Mouse (Mus musculus) hindbrain, postnatal 0 days (tissue): ENCODE data around the gene Tmem247. TPM values are rescaled to one million over a fixed set of nuclear protein-coding genes. Genes with fewer than 3 reads are reported as not detected.
A peak's percentile ranks its signal among the peaks of the same experiment; 100 is the strongest.

Experiments
- ATAC-seq: fragments of 200-750 bp; cut with Nextera tagmentation; 2 replicates; pipeline ENCODE4 v1.8.0; 2017; ENCODE audit warnings: mild to moderate bottlenecking, moderate TSS enrichment, moderate library complexity
- DNase-seq: peaks from one replicate; pipeline ENCODE4 v3.0.0-alpha.2; 2015; ENCODE audit warnings: low spot score
- H3K27ac ChIP-seq: fragments of 300-500 bp; sonication (generic); 2 replicates; pipeline ENCODE4 v1.5.1; 2014; ENCODE audit warnings: mild to moderate bottlenecking
- H3K27me3 ChIP-seq: fragments of 300-500 bp; sonication (generic); 2 replicates; pipeline ENCODE4 v1.6.1; 2014; ENCODE audit warnings: low read length, mixed read lengths; ENCODE audit not compliant: insufficient read depth
- H3K36me3 ChIP-seq: fragments of 300-500 bp; sonication (generic); 2 replicates; pipeline ENCODE4 v1.6.1; 2014; ENCODE audit warnings: low read length, mixed read lengths; ENCODE audit not compliant: insufficient read depth
- H3K4me1 ChIP-seq: fragments of 300-500 bp; sonication (generic); 2 replicates; pipeline ENCODE4 v1.6.1; 2014; ENCODE audit warnings: antibody characterized with exemption, low read length, mixed read lengths; ENCODE audit not compliant: insufficient read depth
- H3K4me2 ChIP-seq: fragments of 300-500 bp; sonication (generic); 2 replicates; pipeline ENCODE4 v1.6.1; 2014; ENCODE audit warnings: low read depth, mild to moderate bottlenecking, low read length, moderate library complexity, mixed read lengths
- H3K4me3 ChIP-seq: fragments of 300-500 bp; sonication (generic); 2 replicates; pipeline ENCODE4 v1.5.1; 2014; ENCODE audit warnings: low read length
- H3K9ac ChIP-seq: fragments of 300-500 bp; sonication (generic); replicated peaks from 2 replicates; pipeline ENCODE4 v1.6.1; 2014; ENCODE audit warnings: mild to moderate bottlenecking, low read length, moderate library complexity, mixed read lengths
- H3K9me3 ChIP-seq: fragments of 300-500 bp; sonication (generic); 2 replicates; pipeline ENCODE4 v1.6.1; 2016; ENCODE audit warnings: low read length, mixed read lengths
- CTCF ChIP-seq: IDR thresholded peaks from 2 replicates; pipeline ENCODE4 v1.5.1; 2016; ENCODE audit warnings: antibody characterized with exemption, control low read depth, low read depth
- WGBS: fragments of 180-500 bp; shearing (Covaris S2); extraction: QIAGEN DNeasy Blood & Tissue Kit; methylation state at CpG from one replicate; pipeline ENCODE4 v1.1.7; 2014; 5-methylcytosine and 5-hydroxymethylcytosine counted together
- polyA plus RNA-seq: library from polyadenylated mRNA; unstranded; fragments of >200 nt; fragmentation: Nextera tagmentation; extraction: Ambion mirVana; gene quantifications from 2 replicates; pipeline ENCODE4 v1.2.1, GENCODE M21; 2015
- total RNA-seq: library from RNA; depleted of rRNA; stranded (reverse); fragments of >200 nt; gene quantifications from 2 replicates; pipeline ENCODE4 v1.2.3, GENCODE M21; 2014; rRNA removed

Tmem247 gene
- total and polyA plus RNA-seq, 2 experiments from 2014 or later, result not detected

- Histone ChIP-seq H3K4me3 (no peak overlapping the region), H3K9me3 (no peaks in the 10 kb centered on the region), H3K27me3 (no peaks in the 10 kb centered on the region), H3K4me2 (no peak overlapping the region), H3K9ac (no peak overlapping the region), H3K36me3 (no peaks in the 10 kb centered on the region; the same call in 1 of the 2 replicates), H3K4me1 (peaks cover 7% of the 10 kb centered on the region; the same call in 1 of the 2 replicates), H3K27ac (peak overlapping the region; percentile 49; the same call in 1 of the 2 replicates)
- no peak for TF ChIP-seq CTCF
- DNase-seq (no peak), ATAC-seq (no peak)
- WGBS, result 48% methylated on average over 5 of the region's 5 CpGs
These were observed 53.9 kb downstream of the Tmem247 start for GRCm38 (mm10) chr17:86971036-86971435.

DNA sequence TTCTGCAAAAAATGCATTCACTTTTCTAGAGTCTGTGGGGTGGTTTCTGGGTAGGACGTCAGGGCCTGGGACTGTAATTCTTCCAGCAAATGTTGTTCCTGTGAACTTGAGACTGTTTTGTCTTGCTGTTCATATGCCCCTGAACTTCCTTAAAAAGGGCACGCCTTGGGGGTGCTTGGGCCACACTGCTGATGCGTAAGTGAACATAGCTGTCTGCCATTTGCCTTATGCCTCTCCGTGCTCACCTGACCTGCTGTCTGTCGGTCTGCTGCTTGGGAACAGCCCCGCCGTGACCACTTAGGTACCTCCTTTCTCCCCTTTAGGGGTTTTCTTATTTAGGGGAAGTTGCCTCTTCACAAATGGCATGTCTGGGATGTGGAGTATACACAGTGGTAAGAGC is 54.7 kb downstream of the Tmem247 start:
- Histone ChIP-seq H3K4me2 (no peak overlapping the region), H3K27me3 (no peaks in the 10 kb centered on the region), H3K9me3 (no peaks in the 10 kb centered on the region), H3K9ac (no peak overlapping the region), H3K27ac (no peak overlapping the region), H3K4me3 (no peak overlapping the region), H3K4me1 (peaks cover 7% of the 10 kb centered on the region; the same call in 1 of the 2 replicates), H3K36me3 (no peaks in the 10 kb centered on the region; the same call in 1 of the 2 replicates)
- 93% methylated on average over 7 of the region's 7 CpGs for WGBS
- DNase-seq (no peak), ATAC-seq (no peak)
- TF ChIP-seq CTCF, result no peak

Other genes with a start within 250 kb of the Tmem247 start
- gene Epas1, start 163.6 kb upstream of the Tmem247 start, total RNA-seq, result 16.7 and 18.1 TPM in 2 replicates
- 5.3 and 5.6 TPM in 2 replicates for gene Epas1, start 163.6 kb upstream of the Tmem247 start, polyA plus RNA-seq
- not detected in 2 replicates for gene Atp6v1e2, start 30.5 kb downstream of the Tmem247 start, total RNA-seq
- 0.24 TPM in 1 of 2 replicates, not detected in the other for gene Atp6v1e2, start 30.5 kb downstream of the Tmem247 start, polyA plus RNA-seq
- 24.1 and 51.7 TPM in 2 replicates for gene Rhoq, start 45.7 kb downstream of the Tmem247 start, total RNA-seq
- 5.9 and 6.7 TPM in 2 replicates for gene Rhoq, start 45.7 kb downstream of the Tmem247 start, polyA plus RNA-seq
- gene Pigf, start 108.1 kb downstream of the Tmem247 start, total RNA-seq, result 12.8 and 15.7 TPM in 2 replicates
- 31.3 and 33.3 TPM in 2 replicates for gene Pigf, start 108.1 kb downstream of the Tmem247 start, polyA plus RNA-seq
- 37.3 and 53.7 TPM in 2 replicates for gene Cript, start 108.2 kb downstream of the Tmem247 start, total RNA-seq
- 184 and 186 TPM in 2 replicates for gene Cript, start 108.2 kb downstream of the Tmem247 start, polyA plus RNA-seq
- 13.8 and 18.9 TPM in 2 replicates for gene Socs5, start 190.3 kb downstream of the Tmem247 start, total RNA-seq
- 12.3 and 13.7 TPM in 2 replicates for gene Socs5, start 190.3 kb downstream of the Tmem247 start, polyA plus RNA-seq